Mouse (Mus musculus) hindbrain, embryonic 13.5 days (tissue): Measurements from ENCODE around the gene Map10. TPM values are rescaled to one million over a fixed set of nuclear protein-coding genes. Genes with fewer than 3 reads are reported as not detected.

ENCODE experiments used
- polyA plus RNA-seq: library from polyadenylated mRNA; unstranded; fragments of >200 nt; fragmentation: Nextera tagmentation; extraction: Ambion mirVana; gene quantifications from 2 replicates; pipeline ENCODE4 v1.2.1, GENCODE M21; 2015

Gene Map10
- polyA plus RNA-seq, 1 experiment from 2014 or later = 8.0 TPM

Other genes starting within 250 kb of the Map10 start
- gene Sipa1l2, start 100.0 kb upstream of the Map10 start, polyA plus RNA-seq = 24.7 and 26.5 TPM in 2 replicates
- 32.3 and 33.8 TPM in 2 replicates for gene Ntpcr, start 60.1 kb downstream of the Map10 start, polyA plus RNA-seq
- gene Pcnx2, start 228.5 kb downstream of the Map10 start, polyA plus RNA-seq = 3.3 and 4.6 TPM in 2 replicates
- gene Map3k21, start 240.6 kb downstream of the Map10 start, polyA plus RNA-seq = 0.29 and 0.48 TPM in 2 replicates